Mouse (Mus musculus) cerebellum, adult 2 months (tissue): ENCODE results near the gene 1700025G04Rik.

Experiments
- CTCF ChIP-seq: fragments of 200-500 bp; IDR thresholded peaks from 2 replicates; pipeline ENCODE4 v1.5.1; 2011; ENCODE audit warnings: low read depth, mild to moderate bottlenecking, control low read depth, low read length, moderate library complexity, borderline replicate concordance; ENCODE audit not compliant: insufficient read depth
- POLR2A ChIP-seq: fragments of 200-500 bp; IDR thresholded peaks from 2 replicates; pipeline ENCODE4 v1.6.1; 2011; ENCODE audit warnings: low read length, control low read depth, borderline replicate concordance; ENCODE audit not compliant: insufficient read depth

GRCm38 (mm10) chr1:151994271-151994670 lies 95.7 kb downstream of the 1700025G04Rik start:
- no peak for TF ChIP-seq CTCF
- no peak for TF ChIP-seq POLR2A
